Mouse (Mus musculus): Measurements from ENCODE around the gene Ncaph. TPM values are rescaled to one million over a fixed set of nuclear protein-coding genes. Genes with fewer than 3 reads are reported as not detected.
"Not testable (repeated sequence)": the region's sequence is repeated elsewhere in the genome, so short reads cannot be mapped to it uniquely, and the experiment has no call there.

Ncaph gene
- polyA plus RNA-seq (2014; fragmentation: Nextera tagmentation; extraction: Ambion mirVana): 131 and 132 TPM in 2 replicates

DNA sequence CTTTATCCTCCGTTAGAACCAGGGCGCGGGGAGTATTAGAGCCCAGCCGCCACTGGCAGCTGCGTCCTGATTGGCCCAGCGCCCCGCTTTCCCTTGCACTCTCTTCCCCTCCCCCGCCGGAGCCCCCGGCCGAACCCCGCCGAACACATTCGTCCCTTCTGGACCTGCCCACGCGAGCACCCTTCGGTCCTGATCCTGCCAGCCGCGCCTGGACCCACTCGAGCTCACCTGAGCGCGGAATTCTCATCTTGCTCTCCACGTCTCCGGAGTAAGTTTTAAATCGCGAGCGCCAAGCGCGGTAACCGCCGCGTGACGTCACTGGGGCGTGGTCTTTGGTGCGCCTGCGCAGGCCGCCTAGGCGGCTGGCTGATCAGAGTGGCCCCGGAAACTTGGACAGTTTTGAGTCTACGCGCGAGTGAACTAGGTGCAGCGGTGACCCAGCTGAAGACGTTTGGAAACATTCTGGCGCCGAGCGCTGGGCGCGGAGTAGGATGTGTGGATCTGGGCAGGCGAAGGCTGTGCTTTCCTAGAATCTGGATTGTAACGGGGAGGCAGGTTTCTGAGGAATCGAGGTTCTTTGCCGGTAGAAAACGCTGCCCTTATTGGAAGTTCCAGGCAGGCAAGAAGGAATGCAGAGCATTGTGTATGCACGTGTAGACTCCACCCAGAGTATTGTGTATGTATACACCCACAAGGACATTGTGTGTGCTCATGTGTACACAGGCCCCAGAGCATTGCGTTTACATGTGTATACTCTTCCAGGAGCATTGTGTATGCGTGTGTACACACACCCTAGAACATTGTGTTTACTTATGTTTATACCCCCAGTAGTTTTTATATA is at the start of gene Ncaph:
Gene Ncaph, minus strand, starts transcription at position 334 of the 841 bp plus-strand sequence.
- Histone ChIP-seq H3K36me3 (replicated peaks; ENCODE audit: control insufficient read depth, insufficient read depth, low read depth, low read length) (no peaks in the 10 kb centered on the region), H3K4me3 (ENCODE audit: low read depth, low read length) (peak within 1 kb of the TSS; percentile 77), H3K27me3 (ENCODE audit: control insufficient read depth, insufficient read depth, low read length) (no peaks in the 10 kb centered on the region), H3K4me2 (ENCODE audit: low read depth, low read length) (peak within 1 kb of the TSS; percentile 60), H3K4me1 (ENCODE audit: control insufficient read depth, insufficient read depth, low read length) (no peaks in the 10 kb centered on the region; the same call in 1 of the 2 replicates), H3K27ac (replicated peaks; ENCODE audit: low read depth, low read length) (peak within 1 kb of the TSS; percentile 77), H3K9ac (replicated peaks; ENCODE audit: low read length) (peak within 1 kb of the TSS; percentile 74), H3K9me3 (replicated peaks; ENCODE audit: control insufficient read depth, low read length) (no peaks in the 10 kb centered on the region)
- 1% methylated on average over 57 of the region's 57 CpGs for WGBS
- ATAC-seq (replicated peaks; ENCODE audit: insufficient number of reproducible peaks, low FRiP score, low TSS enrichment, low read depth) (peak; percentile 84), DNase-seq (ENCODE audit: low spot score) (peak; percentile 95)

- H3K36me3 ChIP-seq (replicated peaks; ENCODE audit: control insufficient read depth, insufficient read depth, low read depth, low read length): no peaks in the 10 kb centered on the region
- no peaks in the 10 kb centered on the region for H3K4me1 ChIP-seq (ENCODE audit: control insufficient read depth, insufficient read depth, low read length)
- no peaks in the 10 kb centered on the region for H3K27me3 ChIP-seq (ENCODE audit: control insufficient read depth, insufficient read depth, low read length)
- no peaks in the 10 kb centered on the region for H3K9me3 ChIP-seq (replicated peaks; ENCODE audit: control insufficient read depth, low read length)
- WGBS: 3% methylated on average over 17 of the region's 17 CpGs
- H3K27ac ChIP-seq (replicated peaks; ENCODE audit: low read depth, low read length): peak overlapping the region; percentile 54
- peak; percentile 90 for DNase-seq (ENCODE audit: low spot score)
- ATAC-seq (replicated peaks; ENCODE audit: insufficient number of reproducible peaks, low FRiP score, low TSS enrichment, low read depth): peak; percentile 99
- H3K4me2 ChIP-seq (ENCODE audit: low read depth, low read length): peak overlapping the region; percentile 77
- peak overlapping the region; percentile 86 for H3K9ac ChIP-seq (replicated peaks; ENCODE audit: low read length)
- H3K4me3 ChIP-seq (ENCODE audit: low read depth, low read length): peak overlapping the region; percentile 47
Measured at GRCm38 (mm10) chr2:127182598-127183381, 49.0 kb upstream of the Ncaph start.

DNA sequence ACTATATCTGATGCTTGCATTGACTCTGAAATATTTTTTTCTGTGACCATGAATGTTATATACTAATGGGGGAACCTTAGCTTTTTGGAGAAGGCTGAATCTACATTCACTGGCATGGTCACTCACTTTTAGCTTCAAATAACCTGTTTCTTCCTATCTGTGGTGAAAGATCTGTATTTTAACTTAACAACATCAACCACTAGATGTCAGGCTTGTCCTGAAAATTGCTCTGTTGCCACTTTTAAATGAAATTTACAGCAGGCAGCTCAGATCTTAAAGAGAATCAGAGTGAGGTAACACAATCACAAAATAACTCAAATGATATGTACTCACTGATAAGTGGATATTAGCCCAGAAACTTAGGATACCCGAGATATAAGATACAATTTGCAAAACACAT is 32.5 kb upstream of the Ncaph start:
- H3K9me3 ChIP-seq (replicated peaks; ENCODE audit: control insufficient read depth, low read length); ATAC-seq (replicated peaks; ENCODE audit: insufficient number of reproducible peaks, low FRiP score, low TSS enrichment, low read depth); H3K27me3 ChIP-seq (ENCODE audit: control insufficient read depth, insufficient read depth, low read length); H3K36me3 ChIP-seq (replicated peaks; ENCODE audit: control insufficient read depth, insufficient read depth, low read depth, low read length); H3K4me1 ChIP-seq (ENCODE audit: control insufficient read depth, insufficient read depth, low read length); H3K9ac ChIP-seq (replicated peaks; ENCODE audit: low read length); H3K4me2 ChIP-seq (ENCODE audit: low read depth, low read length); H3K4me3 ChIP-seq (ENCODE audit: low read depth, low read length); H3K27ac ChIP-seq (replicated peaks; ENCODE audit: low read depth, low read length): not testable (repeated sequence)
- 10% methylated on average over 1 of the region's 1 CpGs for WGBS
- peak; percentile 76 for DNase-seq (ENCODE audit: low spot score)

DNA sequence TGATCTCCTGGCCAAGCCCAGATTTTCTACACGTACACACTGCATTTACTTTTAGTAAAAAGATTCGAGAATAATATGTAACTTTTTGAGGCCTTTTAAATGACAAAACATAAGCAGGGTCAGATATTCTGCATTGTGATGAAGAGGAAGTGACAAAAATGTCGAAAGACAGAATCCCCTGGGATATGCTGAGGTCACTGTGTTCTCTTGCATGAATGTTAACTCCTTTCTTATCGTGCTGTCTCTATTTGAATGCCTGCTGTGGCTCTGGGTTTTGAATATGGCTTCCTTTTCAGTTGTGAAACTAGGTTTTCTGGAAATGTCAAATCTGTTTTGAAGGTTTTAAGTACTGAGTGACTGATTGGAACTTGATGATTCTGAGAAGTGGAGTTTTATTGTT is 31.9 kb upstream of the Ncaph start:
- ATAC-seq (replicated peaks; ENCODE audit: insufficient number of reproducible peaks, low FRiP score, low TSS enrichment, low read depth) (no peak), DNase-seq (ENCODE audit: low spot score) (no peak)
- Histone ChIP-seq H3K36me3 (replicated peaks; ENCODE audit: control insufficient read depth, insufficient read depth, low read depth, low read length) (no peaks in the 10 kb centered on the region), H3K9me3 (replicated peaks; ENCODE audit: control insufficient read depth, low read length) (no peaks in the 10 kb centered on the region), H3K27me3 (ENCODE audit: control insufficient read depth, insufficient read depth, low read length) (no peaks in the 10 kb centered on the region), H3K9ac (replicated peaks; ENCODE audit: low read length) (no peak overlapping the region), H3K27ac (replicated peaks; ENCODE audit: low read depth, low read length) (no peak overlapping the region), H3K4me2 (ENCODE audit: low read depth, low read length) (no peak overlapping the region), H3K4me3 (ENCODE audit: low read depth, low read length) (no peak overlapping the region), H3K4me1 (ENCODE audit: control insufficient read depth, insufficient read depth, low read length) (no peaks in the 10 kb centered on the region)
- WGBS: 53% methylated on average over 4 of the region's 4 CpGs

DNA sequence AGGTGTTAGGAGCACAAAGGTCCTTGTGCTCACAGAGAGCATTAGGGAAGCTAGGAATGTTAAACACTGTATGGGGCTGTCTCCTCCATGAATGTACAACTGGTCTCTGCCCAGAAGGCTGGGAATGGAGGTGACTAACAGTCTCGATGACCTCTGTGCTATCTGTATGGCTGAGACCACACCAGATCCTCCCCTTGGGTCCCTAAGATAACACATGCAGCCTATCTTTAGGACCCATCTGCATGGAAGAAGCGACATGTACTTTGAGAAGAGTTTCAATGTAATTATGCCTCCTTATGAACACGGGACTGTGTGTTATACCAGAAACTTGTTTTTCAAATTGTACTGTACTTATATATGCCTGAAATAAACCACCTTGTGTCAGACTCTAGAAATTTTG is 11.9 kb upstream of the Ncaph start:
- Histone ChIP-seq H3K27ac (replicated peaks; ENCODE audit: low read depth, low read length) (no peak overlapping the region), H3K4me1 (ENCODE audit: control insufficient read depth, insufficient read depth, low read length) (no peaks in the 10 kb centered on the region), H3K4me3 (ENCODE audit: low read depth, low read length) (no peak overlapping the region), H3K36me3 (replicated peaks; ENCODE audit: control insufficient read depth, insufficient read depth, low read depth, low read length) (no peaks in the 10 kb centered on the region), H3K4me2 (ENCODE audit: low read depth, low read length) (no peak overlapping the region), H3K27me3 (ENCODE audit: control insufficient read depth, insufficient read depth, low read length) (no peaks in the 10 kb centered on the region), H3K9me3 (replicated peaks; ENCODE audit: control insufficient read depth, low read length) (no peaks in the 10 kb centered on the region), H3K9ac (replicated peaks; ENCODE audit: low read length) (no peak overlapping the region)
- no peak for DNase-seq (ENCODE audit: low spot score)
- WGBS: 81% methylated on average over 3 of the region's 3 CpGs
- ATAC-seq (replicated peaks; ENCODE audit: insufficient number of reproducible peaks, low FRiP score, low TSS enrichment, low read depth): no peak

GRCm38 (mm10) chr2:127143158-127144063 is 9.7 kb upstream of the Ncaph start, which contains the start of gene Itpripl1:
Gene Itpripl1 (minus strand): TSS chr2:127143442.
- ATAC-seq (replicated peaks; ENCODE audit: insufficient number of reproducible peaks, low FRiP score, low TSS enrichment, low read depth) (peak; percentile 85), DNase-seq (ENCODE audit: low spot score) (peak; percentile 77)
- WGBS: 3% methylated on average over 31 of the region's 31 CpGs
- Histone ChIP-seq H3K4me3 (ENCODE audit: low read depth, low read length) (peak within 1 kb of the TSS; percentile 51), H3K27me3 (ENCODE audit: control insufficient read depth, insufficient read depth, low read length) (no peaks in the 10 kb centered on the region), H3K4me1 (ENCODE audit: control insufficient read depth, insufficient read depth, low read length) (no peaks in the 10 kb centered on the region), H3K9ac (replicated peaks; ENCODE audit: low read length) (peak within 1 kb of the TSS; percentile 68), H3K36me3 (replicated peaks; ENCODE audit: control insufficient read depth, insufficient read depth, low read depth, low read length) (no peaks in the 10 kb centered on the region), H3K9me3 (replicated peaks; ENCODE audit: control insufficient read depth, low read length) (no peaks in the 10 kb centered on the region), H3K27ac (replicated peaks; ENCODE audit: low read depth, low read length) (no peak within 1 kb of the TSS), H3K4me2 (ENCODE audit: low read depth, low read length) (peak within 1 kb of the TSS; percentile 87)

- peak; percentile 50; the same call in 1 of the 2 replicates for ATAC-seq (replicated peaks; ENCODE audit: insufficient number of reproducible peaks, low FRiP score, low TSS enrichment, low read depth)
- 15% methylated on average over 6 of the region's 6 CpGs for WGBS
Measured at GRCm38 (mm10) chr2:127142577-127143157, 8.9 kb upstream of the Ncaph start.

More at GRCm38 (mm10) chr2:127142577-127143157, 8.9 kb upstream of the Ncaph start:
- Histone ChIP-seq H3K27me3 (ENCODE audit: control insufficient read depth, insufficient read depth, low read length) (no peaks in the 10 kb centered on the region), H3K4me3 (ENCODE audit: low read depth, low read length) (peak overlapping the region; percentile 51), H3K27ac (replicated peaks; ENCODE audit: low read depth, low read length) (no peak overlapping the region), H3K36me3 (replicated peaks; ENCODE audit: control insufficient read depth, insufficient read depth, low read depth, low read length) (no peaks in the 10 kb centered on the region), H3K4me1 (ENCODE audit: control insufficient read depth, insufficient read depth, low read length) (no peaks in the 10 kb centered on the region), H3K9ac (replicated peaks; ENCODE audit: low read length) (peak overlapping the region; percentile 68), H3K4me2 (ENCODE audit: low read depth, low read length) (peak overlapping the region; percentile 87), H3K9me3 (replicated peaks; ENCODE audit: control insufficient read depth, low read length) (no peaks in the 10 kb centered on the region)
- no peak for DNase-seq (ENCODE audit: low spot score)

Measured in embryonic facial prominence, embryonic 11.5 days (tissue).